Mouse (Mus musculus): ENCODE results near the gene Il2rb. TPM values are rescaled to one million over a fixed set of nuclear protein-coding genes. Genes with fewer than 3 reads are reported as not detected.

Gene Il2rb
- polyA plus RNA-seq, 1 experiment from 2014 or later = 0.24 TPM

- H3K36me3 ChIP-seq = no peaks in the 10 kb centered on the region
- peaks cover 37% of the 10 kb centered on the region for H3K4me1 ChIP-seq
- H3K27me3 ChIP-seq = no peaks in the 10 kb centered on the region
- no peak overlapping the region for H3K4me2 ChIP-seq (replicated peaks)
- H3K27ac ChIP-seq = peak overlapping the region; percentile 11; the same call in 1 of the 2 replicates
- ATAC-seq (ENCODE audit: low FRiP score, low read depth) = peak; percentile 46
- H3K9ac ChIP-seq = 0 out of 2 replicates have a peak overlapping the region, but pooled peaks have one; percentile 32
- no peaks in the 10 kb centered on the region for H3K9me3 ChIP-seq
- 25% methylated on average over 7 of the region's 7 CpGs for WGBS
- H3K4me3 ChIP-seq = no peak overlapping the region
Observed at GRCm38 (mm10) chr15:78514393-78515146, 19.5 kb upstream of the Il2rb start.

GRCm38 (mm10) chr15:78513019-78513418 is 17.9 kb upstream of the Il2rb start:
- H3K36me3 ChIP-seq = no peaks in the 10 kb centered on the region
- 87% methylated on average over 14 of the region's 14 CpGs for WGBS
- H3K9ac ChIP-seq = no peak overlapping the region
- no peak for ATAC-seq (ENCODE audit: low FRiP score, low read depth)
- no peak overlapping the region for H3K4me3 ChIP-seq
- H3K27ac ChIP-seq = no peak overlapping the region
- H3K9me3 ChIP-seq = no peaks in the 10 kb centered on the region
- no peak overlapping the region for H3K4me2 ChIP-seq (replicated peaks)
- peaks cover 32% of the 10 kb centered on the region for H3K4me1 ChIP-seq
- H3K27me3 ChIP-seq = no peaks in the 10 kb centered on the region

GRCm38 (mm10) chr15:78511951-78512350 is 16.9 kb upstream of the Il2rb start:
- no peak overlapping the region for H3K9ac ChIP-seq
- H3K9me3 ChIP-seq = no peaks in the 10 kb centered on the region
- no peak overlapping the region for H3K27ac ChIP-seq
- ATAC-seq (ENCODE audit: low FRiP score, low read depth) = no peak
- H3K4me2 ChIP-seq (replicated peaks) = no peak overlapping the region
- no peaks in the 10 kb centered on the region for H3K27me3 ChIP-seq
- peaks cover 28% of the 10 kb centered on the region for H3K4me1 ChIP-seq
- H3K36me3 ChIP-seq = no peaks in the 10 kb centered on the region
- H3K4me3 ChIP-seq = no peak overlapping the region
- 78% methylated on average over 7 of the region's 7 CpGs for whole genome bisulfite sequencing

GRCm38 (mm10) chr15:78510736-78511135 is 15.7 kb upstream of the Il2rb start:
- H3K4me3 ChIP-seq = no peak overlapping the region
- ATAC-seq (ENCODE audit: low FRiP score, low read depth) = no peak
- no peaks in the 10 kb centered on the region for H3K9me3 ChIP-seq
- no peak overlapping the region for H3K9ac ChIP-seq
- no peaks in the 10 kb centered on the region for H3K27me3 ChIP-seq
- no peak overlapping the region for H3K27ac ChIP-seq
- no peaks in the 10 kb centered on the region for H3K36me3 ChIP-seq
- H3K4me1 ChIP-seq = peaks cover 21% of the 10 kb centered on the region
- no peak overlapping the region for H3K4me2 ChIP-seq (replicated peaks)
- 91% methylated on average over 6 of the region's 6 CpGs for WGBS

GRCm38 (mm10) chr15:78510121-78510576 is 15.1 kb upstream of the Il2rb start:
- ATAC-seq (ENCODE audit: low FRiP score, low read depth) = no peak
- WGBS = 52% methylated on average over 8 of the region's 8 CpGs
- Histone ChIP-seq H3K9me3 (no peaks in the 10 kb centered on the region), H3K27ac (no peak overlapping the region; the same call in 1 of the 2 replicates), H3K4me3 (no peak overlapping the region), H3K27me3 (no peaks in the 10 kb centered on the region), H3K36me3 (no peaks in the 10 kb centered on the region), H3K4me1 (peaks cover 15% of the 10 kb centered on the region), H3K9ac (peak overlapping the region; percentile 48; the same call in 1 of the 2 replicates), H3K4me2 (replicated peaks) (no peak overlapping the region)

GRCm38 (mm10) chr15:78509297-78509899 is 14.3 kb upstream of the Il2rb start:
- no peak overlapping the region for H3K4me3 ChIP-seq
- no peaks in the 10 kb centered on the region for H3K36me3 ChIP-seq
- ATAC-seq (ENCODE audit: low FRiP score, low read depth) = no peak
- no peak overlapping the region for H3K4me2 ChIP-seq (replicated peaks)
- H3K9me3 ChIP-seq = peaks cover 7% of the 10 kb centered on the region; the same call in 1 of the 2 replicates
- no peaks in the 10 kb centered on the region for H3K27me3 ChIP-seq
- H3K9ac ChIP-seq = peak overlapping the region; percentile 48; the same call in 1 of the 2 replicates
- peaks cover 10% of the 10 kb centered on the region for H3K4me1 ChIP-seq
- no peak overlapping the region for H3K27ac ChIP-seq
- WGBS = 48% methylated on average over 12 of the region's 12 CpGs

- no peaks in the 10 kb centered on the region for H3K36me3 ChIP-seq
- 62% methylated on average over 7 of the region's 7 CpGs for WGBS
- no peak overlapping the region for H3K4me3 ChIP-seq
- H3K9me3 ChIP-seq = peaks cover 7% of the 10 kb centered on the region; the same call in 1 of the 2 replicates
- H3K27me3 ChIP-seq = no peaks in the 10 kb centered on the region
- H3K4me1 ChIP-seq = peaks cover 10% of the 10 kb centered on the region
- no peak overlapping the region for H3K27ac ChIP-seq
- H3K4me2 ChIP-seq (replicated peaks) = no peak overlapping the region
- no peak for ATAC-seq (ENCODE audit: low FRiP score, low read depth)
- no peak overlapping the region for H3K9ac ChIP-seq
Observed at GRCm38 (mm10) chr15:78508443-78508842, 13.4 kb upstream of the Il2rb start.

GRCm38 (mm10) chr15:78505541-78505940 is 10.5 kb upstream of the Il2rb start:
- ATAC-seq (ENCODE audit: low FRiP score, low read depth) = no peak
- H3K36me3 ChIP-seq = no peaks in the 10 kb centered on the region
- peaks cover 7% of the 10 kb centered on the region; the same call in 1 of the 2 replicates for H3K9me3 ChIP-seq
- no peak overlapping the region for H3K4me2 ChIP-seq (replicated peaks)
- no peak overlapping the region for H3K27ac ChIP-seq
- peaks cover 8% of the 10 kb centered on the region for H3K4me1 ChIP-seq
- 85% methylated on average over 3 of the region's 3 CpGs for WGBS
- no peak overlapping the region for H3K9ac ChIP-seq
- H3K27me3 ChIP-seq = no peaks in the 10 kb centered on the region
- no peak overlapping the region for H3K4me3 ChIP-seq

- Histone ChIP-seq H3K27ac (no peak overlapping the region), H3K4me1 (peaks cover 2% of the 10 kb centered on the region), H3K9ac (no peak overlapping the region), H3K4me2 (replicated peaks) (no peak overlapping the region), H3K36me3 (no peaks in the 10 kb centered on the region), H3K4me3 (no peak overlapping the region), H3K27me3 (no peaks in the 10 kb centered on the region), H3K9me3 (peaks cover 7% of the 10 kb centered on the region; the same call in 1 of the 2 replicates)
- no peak for ATAC-seq (ENCODE audit: low FRiP score, low read depth)
- WGBS = 90% methylated on average over 5 of the region's 5 CpGs
Observed at GRCm38 (mm10) chr15:78504816-78505215, 9.7 kb upstream of the Il2rb start.

- Histone ChIP-seq H3K27me3 (no peaks in the 10 kb centered on the region), H3K27ac (no peak overlapping the region), H3K36me3 (no peaks in the 10 kb centered on the region), H3K9ac (no peak overlapping the region), H3K4me1 (no peaks in the 10 kb centered on the region; the same call in 1 of the 2 replicates), H3K9me3 (peaks cover 7% of the 10 kb centered on the region; the same call in 1 of the 2 replicates), H3K4me3 (no peak overlapping the region), H3K4me2 (replicated peaks) (no peak overlapping the region)
- ATAC-seq (ENCODE audit: low FRiP score, low read depth) = no peak
- 72% methylated on average over 1 of the region's 1 CpGs for WGBS
Observed at GRCm38 (mm10) chr15:78504013-78504412, 8.9 kb upstream of the Il2rb start.

- no peak overlapping the region for H3K4me3 ChIP-seq
- no peak overlapping the region for H3K9ac ChIP-seq
- no peak for ATAC-seq (ENCODE audit: low FRiP score, low read depth)
- no peaks in the 10 kb centered on the region for H3K36me3 ChIP-seq
- H3K4me2 ChIP-seq (replicated peaks) = no peak overlapping the region
- WGBS = 72% methylated on average over 18 of the region's 18 CpGs
- H3K27me3 ChIP-seq = no peaks in the 10 kb centered on the region
- H3K27ac ChIP-seq = no peak overlapping the region
- H3K9me3 ChIP-seq = peaks cover 7% of the 10 kb centered on the region; the same call in 1 of the 2 replicates
- no peaks in the 10 kb centered on the region; the same call in 1 of the 2 replicates for H3K4me1 ChIP-seq
Observed at GRCm38 (mm10) chr15:78502437-78503132, 7.5 kb upstream of the Il2rb start.
